Mouse (Mus musculus): Measurements from ENCODE around the gene Cdc123. TPM values are rescaled to one million over a fixed set of nuclear protein-coding genes. Genes with fewer than 3 reads are reported as not detected.

The Cdc123 gene
- polyA plus RNA-seq, 1 experiment: 136 TPM

DNA sequence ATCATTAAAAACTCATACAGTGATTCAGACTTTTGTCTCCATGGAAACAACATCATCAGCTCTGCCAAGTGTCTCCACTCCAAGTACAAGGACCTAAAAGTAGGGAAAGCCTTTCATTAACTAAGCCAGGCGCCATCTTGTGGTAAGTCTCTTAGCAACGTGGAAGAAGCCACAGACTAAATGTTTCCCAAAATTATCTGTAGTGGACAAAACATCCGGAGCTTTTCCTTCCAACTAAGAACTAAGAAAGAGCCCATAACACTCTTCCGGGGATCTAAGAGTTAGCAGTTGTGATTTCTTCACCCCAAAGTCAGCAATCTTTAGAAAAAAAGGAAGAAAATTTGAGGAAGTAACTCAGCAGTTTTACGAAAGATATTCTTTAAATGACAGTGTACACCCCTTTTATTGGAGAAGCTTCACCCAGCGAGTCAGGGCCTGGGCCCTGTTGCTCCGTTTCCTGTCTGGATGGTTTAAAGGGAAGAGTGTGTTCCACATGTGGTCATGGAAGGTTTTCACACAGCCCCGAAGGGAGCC lies 74.2 kb downstream of the Cdc123 start:
- 51% methylated on average over 8 of the region's 8 CpGs for WGBS
- no peak overlapping the region for H3K4me3 ChIP-seq (replicated peaks; ENCODE audit: insufficient read depth, low read depth, low read length)
- H3K4me1 ChIP-seq (ENCODE audit: control insufficient read depth, insufficient read depth, low read length): no peaks in the 10 kb centered on the region
- peak; percentile 26 to 52 for DNase-seq
- peak; percentile 52; the same call in 1 of the 2 replicates for TF ChIP-seq CTCF (IDR thresholded peaks at IDR 0.05; ENCODE audit: borderline replicate concordance, insufficient read depth, low read depth, low read length)
- TF ChIP-seq POLR2A (IDR thresholded peaks at IDR 0.05; ENCODE audit: borderline replicate concordance, insufficient read depth, low read length): no peak
- H3K27ac ChIP-seq (ENCODE audit: insufficient read depth, low read length): no peak overlapping the region
- H3K27me3 ChIP-seq (ENCODE audit: control insufficient read depth, insufficient read depth, low read length): no peaks in the 10 kb centered on the region

- Histone ChIP-seq H3K4me3 (replicated peaks; ENCODE audit: insufficient read depth, low read depth, low read length) (no peak overlapping the region), H3K27me3 (ENCODE audit: control insufficient read depth, insufficient read depth, low read length) (no peaks in the 10 kb centered on the region), H3K4me1 (ENCODE audit: control insufficient read depth, insufficient read depth, low read length) (no peaks in the 10 kb centered on the region), H3K27ac (ENCODE audit: insufficient read depth, low read length) (no peak overlapping the region)
- no peak for TF ChIP-seq CTCF (IDR thresholded peaks at IDR 0.05; ENCODE audit: borderline replicate concordance, insufficient read depth, low read depth, low read length)
- no peak for TF ChIP-seq POLR2A (IDR thresholded peaks at IDR 0.05; ENCODE audit: borderline replicate concordance, insufficient read depth, low read length)
- DNase-seq: no peak
Measured at GRCm38 (mm10) chr2:5769630-5770029, 75.3 kb downstream of the Cdc123 start.

DNA sequence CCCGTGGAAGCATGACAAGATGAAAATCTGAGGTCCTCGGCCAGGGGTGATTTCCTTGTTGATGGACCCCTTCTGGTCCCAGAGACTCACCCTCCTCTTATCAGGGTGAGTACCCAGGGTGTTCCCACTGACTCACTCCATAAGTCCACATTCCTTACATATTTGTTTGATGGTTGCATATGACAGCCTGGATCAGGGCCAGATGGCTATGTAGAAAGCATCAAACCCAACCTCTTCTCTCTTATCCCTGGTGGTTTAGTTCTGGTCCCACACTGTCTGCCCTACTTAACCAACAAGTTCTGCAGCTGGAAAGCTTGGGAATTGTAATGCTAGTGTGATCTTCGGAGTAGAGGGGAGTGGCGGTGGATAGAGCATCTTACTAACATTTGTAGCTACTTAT lies 76.0 kb downstream of the Cdc123 start:
- 94% methylated on average over 4 of the region's 4 CpGs for WGBS
- TF ChIP-seq CTCF (IDR thresholded peaks at IDR 0.05; ENCODE audit: borderline replicate concordance, insufficient read depth, low read depth, low read length): no peak
- no peak for TF ChIP-seq POLR2A (IDR thresholded peaks at IDR 0.05; ENCODE audit: borderline replicate concordance, insufficient read depth, low read length)

GRCm38 (mm10) chr2:5762031-5762430 lies 82.9 kb downstream of the Cdc123 start:
- no peaks in the 10 kb centered on the region for H3K27me3 ChIP-seq (ENCODE audit: control insufficient read depth, insufficient read depth, low read length)
- DNase-seq: no peak
- H3K27ac ChIP-seq (ENCODE audit: insufficient read depth, low read length): no peak overlapping the region
- TF ChIP-seq CTCF (IDR thresholded peaks at IDR 0.05; ENCODE audit: borderline replicate concordance, insufficient read depth, low read depth, low read length) (no peak), POLR2A (IDR thresholded peaks at IDR 0.05; ENCODE audit: borderline replicate concordance, insufficient read depth, low read length) (no peak)
- no peak overlapping the region for H3K4me3 ChIP-seq (replicated peaks; ENCODE audit: insufficient read depth, low read depth, low read length)
- WGBS: 95% methylated on average over 3 of the region's 3 CpGs
- no peaks in the 10 kb centered on the region for H3K4me1 ChIP-seq (ENCODE audit: control insufficient read depth, insufficient read depth, low read length)

More for the DNA sequence above, 76.0 kb downstream of the Cdc123 start:
- no peaks in the 10 kb centered on the region for H3K27me3 ChIP-seq (ENCODE audit: control insufficient read depth, insufficient read depth, low read length)
- DNase-seq: no peak
- H3K27ac ChIP-seq (ENCODE audit: insufficient read depth, low read length): no peak overlapping the region
- H3K4me3 ChIP-seq (replicated peaks; ENCODE audit: insufficient read depth, low read depth, low read length): no peak overlapping the region
- H3K4me1 ChIP-seq (ENCODE audit: control insufficient read depth, insufficient read depth, low read length): no peaks in the 10 kb centered on the region

GRCm38 (mm10) chr2:5760479-5761008 lies 84.4 kb downstream of the Cdc123 start:
- TF ChIP-seq POLR2A (IDR thresholded peaks at IDR 0.05; ENCODE audit: borderline replicate concordance, insufficient read depth, low read length) (no peak), CTCF (IDR thresholded peaks at IDR 0.05; ENCODE audit: borderline replicate concordance, insufficient read depth, low read depth, low read length) (no peak)
- DNase-seq: no peak
- Histone ChIP-seq H3K27ac (ENCODE audit: insufficient read depth, low read length) (no peak overlapping the region), H3K27me3 (ENCODE audit: control insufficient read depth, insufficient read depth, low read length) (no peaks in the 10 kb centered on the region), H3K4me1 (ENCODE audit: control insufficient read depth, insufficient read depth, low read length) (no peaks in the 10 kb centered on the region), H3K4me3 (replicated peaks; ENCODE audit: insufficient read depth, low read depth, low read length) (no peak overlapping the region)
- 93% methylated on average over 8 of the region's 8 CpGs for WGBS

DNA sequence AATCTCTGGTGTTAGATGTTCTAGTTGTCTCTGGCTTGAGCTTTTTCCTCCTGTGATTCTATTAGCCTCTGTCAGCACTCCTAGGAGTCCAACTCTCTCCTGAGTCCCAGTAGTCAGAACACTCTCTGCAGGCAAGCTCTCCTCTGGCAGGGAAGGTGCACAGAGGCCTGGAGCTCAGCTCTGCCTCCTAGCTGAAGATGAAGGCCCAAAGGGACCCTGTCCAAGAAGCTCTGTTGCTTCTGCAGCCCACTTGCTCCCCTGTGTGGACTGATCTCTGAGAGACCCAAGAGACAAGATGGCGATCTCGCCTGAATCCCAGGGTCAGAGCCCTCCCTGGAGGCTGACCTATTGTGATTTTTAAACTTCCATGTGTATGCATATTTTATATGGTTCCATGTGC lies 86.4 kb downstream of the Cdc123 start:
- H3K27me3 ChIP-seq (ENCODE audit: control insufficient read depth, insufficient read depth, low read length): no peaks in the 10 kb centered on the region
- no peaks in the 10 kb centered on the region for H3K4me1 ChIP-seq (ENCODE audit: control insufficient read depth, insufficient read depth, low read length)
- TF ChIP-seq POLR2A (IDR thresholded peaks at IDR 0.05; ENCODE audit: borderline replicate concordance, insufficient read depth, low read length): no peak
- no peak for TF ChIP-seq CTCF (IDR thresholded peaks at IDR 0.05; ENCODE audit: borderline replicate concordance, insufficient read depth, low read depth, low read length)
- 79% methylated on average over 2 of the region's 2 CpGs for WGBS
- no peak for DNase-seq
- H3K27ac ChIP-seq (ENCODE audit: insufficient read depth, low read length): no peak overlapping the region
- H3K4me3 ChIP-seq (replicated peaks; ENCODE audit: insufficient read depth, low read depth, low read length): no peak overlapping the region

GRCm38 (mm10) chr2:5750872-5751271 lies 94.1 kb downstream of the Cdc123 start:
- no peak for DNase-seq
- Histone ChIP-seq H3K4me3 (replicated peaks; ENCODE audit: insufficient read depth, low read depth, low read length) (no peak overlapping the region), H3K27me3 (ENCODE audit: control insufficient read depth, insufficient read depth, low read length) (no peaks in the 10 kb centered on the region), H3K4me1 (ENCODE audit: control insufficient read depth, insufficient read depth, low read length) (no peaks in the 10 kb centered on the region), H3K27ac (ENCODE audit: insufficient read depth, low read length) (no peak overlapping the region)
- 95% methylated on average over 3 of the region's 3 CpGs for WGBS
- TF ChIP-seq POLR2A (IDR thresholded peaks at IDR 0.05; ENCODE audit: borderline replicate concordance, insufficient read depth, low read length) (no peak), CTCF (IDR thresholded peaks at IDR 0.05; ENCODE audit: borderline replicate concordance, insufficient read depth, low read depth, low read length) (no peak)

DNA sequence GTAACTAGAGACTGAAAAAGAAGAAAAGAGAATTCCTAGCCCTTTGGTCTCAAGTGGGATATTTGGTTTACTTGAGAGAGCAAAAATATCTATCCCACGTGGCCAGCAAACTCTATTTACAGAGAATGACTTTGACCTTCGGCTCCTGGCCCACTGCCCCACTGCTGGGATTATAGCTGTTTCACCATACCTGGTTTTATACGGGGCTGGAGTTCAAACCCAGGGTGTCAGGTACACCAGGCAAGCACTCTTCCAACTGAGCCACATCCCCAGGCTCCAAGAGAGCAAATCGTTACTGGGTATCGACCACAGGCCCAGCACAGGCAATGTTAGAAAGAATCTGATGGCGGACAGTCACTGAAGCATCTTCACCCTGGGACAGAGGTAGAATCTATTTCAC lies 95.8 kb downstream of the Cdc123 start:
- no peak overlapping the region for H3K27ac ChIP-seq (ENCODE audit: insufficient read depth, low read length)
- TF ChIP-seq POLR2A (IDR thresholded peaks at IDR 0.05; ENCODE audit: borderline replicate concordance, insufficient read depth, low read length): no peak
- TF ChIP-seq CTCF (IDR thresholded peaks at IDR 0.05; ENCODE audit: borderline replicate concordance, insufficient read depth, low read depth, low read length): no peak
- no peaks in the 10 kb centered on the region for H3K4me1 ChIP-seq (ENCODE audit: control insufficient read depth, insufficient read depth, low read length)
- no peak for DNase-seq
- 84% methylated on average over 6 of the region's 6 CpGs for WGBS
- no peaks in the 10 kb centered on the region for H3K27me3 ChIP-seq (ENCODE audit: control insufficient read depth, insufficient read depth, low read length)
- no peak overlapping the region for H3K4me3 ChIP-seq (replicated peaks; ENCODE audit: insufficient read depth, low read depth, low read length)
